Mouse (Mus musculus) lung, adult 2 months (tissue): Measurements from ENCODE around the gene Dcaf11.
A peak's percentile ranks its signal among the peaks of the same experiment; 100 is the strongest.

ENCODE experiments used
- CTCF ChIP-seq: fragments of 200-500 bp; IDR thresholded peaks from 2 replicates; pipeline ENCODE4 v1.5.1; 2011; ENCODE audit warnings: mild to moderate bottlenecking, low read length, control low read depth; ENCODE audit not compliant: insufficient read depth
- POLR2A ChIP-seq: fragments of 200-500 bp; IDR thresholded peaks from 2 replicates; pipeline ENCODE4 v1.6.1; 2011; ENCODE audit warnings: low read depth, mild to moderate bottlenecking, control low read depth, low read length, borderline replicate concordance; ENCODE audit errors: extremely low read depth

- TF ChIP-seq CTCF (peak; percentile 52), POLR2A (no peak)
These were observed 22.3 kb downstream of the Dcaf11 start for GRCm38 (mm10) chr14:55581981-55582681.
